Mouse (Mus musculus) lung, postnatal 0 days (tissue): Measurements from ENCODE around the gene Il12a.

Experiments used
- CTCF ChIP-seq: IDR thresholded peaks from 2 replicates; pipeline ENCODE4 v1.5.1; 2016; ENCODE audit warnings: antibody characterized with exemption, mild to moderate bottlenecking
- EP300 ChIP-seq: IDR thresholded peaks from 2 replicates; pipeline ENCODE4 v1.6.1; 2016; ENCODE audit warnings: antibody characterized with exemption, mild to moderate bottlenecking, control low read depth

DNA sequence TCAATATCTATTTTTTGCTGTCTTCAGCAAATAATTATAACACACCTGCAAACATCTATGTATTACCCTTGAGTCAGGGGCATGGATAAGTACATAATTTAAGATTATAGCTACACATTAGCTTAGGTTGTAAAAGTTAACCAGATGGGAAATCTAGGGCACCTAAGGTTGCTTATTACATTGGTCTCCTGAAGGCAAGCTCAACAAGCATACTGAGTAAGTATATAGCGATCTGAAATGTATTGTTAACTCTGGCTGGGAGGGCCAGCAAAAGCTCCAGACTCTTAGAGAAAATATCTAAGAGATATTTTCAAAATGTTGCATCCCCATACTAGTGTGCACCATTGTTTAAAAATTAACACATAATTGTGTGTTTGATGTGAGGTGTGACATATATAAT is 22.6 kb upstream of the Il12a start:
- TF ChIP-seq CTCF (no peak), EP300 (no peak)
